Mouse (Mus musculus) Patski (cell line): ENCODE data around the gene Ticam1. TPM values are rescaled to one million over a fixed set of nuclear protein-coding genes. Genes with fewer than 3 reads are reported as not detected.

Source experiments
- ATAC-seq: fragments of 100-300 bp; one replicate; pipeline ENCODE4 v1.8.0; 2021
- CTCF ChIA-PET: fragments of 350-600 bp; sonication (Branson Sonifier 250); formaldehyde crosslinking; loops from one replicate; lab custom pipeline; 2022; ENCODE audit warnings: inconsistent platforms; lab: Charles Lee
- POLR2A ChIA-PET: fragments of 350-600 bp; sonication (Branson Sonifier 250); formaldehyde crosslinking; loops from one replicate; lab custom pipeline; 2022; ENCODE audit warnings: antibody characterized with exemption, inconsistent platforms; lab: Charles Lee
- DNase-seq: peaks from one replicate; pipeline ENCODE4 v3.0.0-alpha.2; 2011; ENCODE audit warnings: low read depth, low spot score
- H3K27me3 ChIP-seq: fragments of 371-371 bp; one replicate; pipeline ENCODE4 v1.5.1; 2021
- CTCF ChIP-seq: fragments of 100-300 bp; IDR thresholded peaks from one replicate; pipeline ENCODE4 v1.5.1; 2021
- in situ Hi-C: fragments of 300-500 bp; cut with MboI; formaldehyde crosslinking; loops from 3 replicates; pipeline ENCODE4 v1.11.1; 2018; ENCODE audit warnings: low pct_unique_long_range_greater_than_20kb, mixed read lengths
- polyA plus RNA-seq: library from polyadenylated mRNA; unstranded; gene quantifications from one replicate; pipeline ENCODE4 v1.2.3, GENCODE M21; 2021

Gene Ticam1
- 23.9 TPM for polyA plus RNA-seq

GRCm38 (mm10) chr17:56276643-56277566, at the start of gene Ticam1:
Gene Ticam1, minus strand, starts transcription at chr17:56276786.
- in situ Hi-C loops = no loop called here
- ATAC-seq (peak; percentile 92), DNase-seq (peak; percentile 94)
- ChIA-PET POLR2A (no interaction called here), CTCF (interaction anchor here (1.1 to 1.2 kb wide), 3 partner anchors 9 to 58 kb away, joined by 3 to 5 read pairs (median 4); no protein-coding TSS in a partner anchor)
- H3K27me3 ChIP-seq = no peaks in the 10 kb centered on the region
- TF ChIP-seq CTCF = no peak

- TF ChIP-seq CTCF = no peak
- ChIA-PET POLR2A (interaction anchor here (0.6 to 2.1 kb wide), 5 partner anchors 9 to 140 kb away, joined by 3 to 7 read pairs (median 3); no protein-coding TSS in a partner anchor), CTCF (interaction anchor here (0.9 to 1.3 kb wide), 4 partner anchors 14 to 227 kb away, joined by 3 read pairs; no protein-coding TSS in a partner anchor)
- DNase-seq (peak; percentile 97), ATAC-seq (peak; percentile 99)
- in situ Hi-C loops = no loop called here
- no peaks in the 10 kb centered on the region for H3K27me3 ChIP-seq
These were observed 49.0 kb upstream of the Ticam1 start, which contains the start of gene Kdm4b for GRCm38 (mm10) chr17:56325450-56326152. Gene Kdm4b, plus strand, starts transcription at chr17:56326062.

GRCm38 (mm10) chr17:56324419-56324818, 47.8 kb upstream of the Ticam1 start:
- in situ Hi-C loops = no loop called here
- no peak for TF ChIP-seq CTCF
- DNase-seq (no peak), ATAC-seq (no peak)
- H3K27me3 ChIP-seq = no peaks in the 10 kb centered on the region
- ChIA-PET CTCF (interaction anchor here (0.9 to 1.5 kb wide), 4 partner anchors 26 to 246 kb away, joined by 3 read pairs; no protein-coding TSS in a partner anchor), POLR2A (interaction anchor here (0.5 to 1.1 kb wide), 2 partner anchors 34 to 61 kb away, joined by 3 to 4 read pairs; no protein-coding TSS in a partner anchor)

- ATAC-seq (no peak), DNase-seq (no peak)
- CTCF ChIA-PET = no interaction called here
- in situ Hi-C loops = no loop called here
- TF ChIP-seq CTCF = no peak
- no peaks in the 10 kb centered on the region for H3K27me3 ChIP-seq
- POLR2A ChIA-PET = no interaction called here
These were observed 32.8 kb upstream of the Ticam1 start for GRCm38 (mm10) chr17:56309191-56309945.

GRCm38 (mm10) chr17:56308088-56308487, 31.5 kb upstream of the Ticam1 start:
- ChIA-PET POLR2A (interaction anchor here (0.7 to 0.9 kb wide), 2 partner anchors 18 to 280 kb away, joined by 3 read pairs; partner anchors contain the start of gene Kdm4b), CTCF (interaction anchor here (1.5 to 1.8 kb wide), 2 partner anchors 17 to 26 kb away, joined by 5 to 8 read pairs; no protein-coding TSS in a partner anchor)
- no peak for TF ChIP-seq CTCF
- ATAC-seq (no peak), DNase-seq (no peak)
- no peaks in the 10 kb centered on the region for H3K27me3 ChIP-seq
- in situ Hi-C loops = no loop called here

- in situ Hi-C loops = no loop called here
- DNase-seq (no peak), ATAC-seq (no peak)
- POLR2A ChIA-PET = no interaction called here
- H3K27me3 ChIP-seq = no peaks in the 10 kb centered on the region
- TF ChIP-seq CTCF = no peak
- CTCF ChIA-PET = interaction anchor here (0.8 to 1.2 kb wide), 5 partner anchors 14 to 45 kb away, joined by 3 to 4 read pairs (median 3); no protein-coding TSS in a partner anchor
These were observed 29.2 kb upstream of the Ticam1 start for GRCm38 (mm10) chr17:56305826-56306225.

GRCm38 (mm10) chr17:56305156-56305555, 28.6 kb upstream of the Ticam1 start:
- DNase-seq (no peak), ATAC-seq (no peak)
- no peaks in the 10 kb centered on the region for H3K27me3 ChIP-seq
- in situ Hi-C loops = no loop called here
- TF ChIP-seq CTCF = no peak
- POLR2A ChIA-PET = interaction anchor here (0.6 to 1.6 kb wide), 3 partner anchors 14 to 280 kb away, joined by 3 to 5 read pairs (median 3); no protein-coding TSS in a partner anchor
- CTCF ChIA-PET = interaction anchor here (0.8 to 0.9 kb wide), 2 partner anchors 15 to 42 kb away, joined by 3 read pairs; no protein-coding TSS in a partner anchor

GRCm38 (mm10) chr17:56304718-56305117, 28.1 kb upstream of the Ticam1 start:
- in situ Hi-C loops = no loop called here
- ATAC-seq = no peak

More at GRCm38 (mm10) chr17:56304718-56305117, 28.1 kb upstream of the Ticam1 start:
- TF ChIP-seq CTCF = no peak
- ChIA-PET CTCF (interaction anchor here (0.8 to 0.9 kb wide), 2 partner anchors 15 to 42 kb away, joined by 3 read pairs; no protein-coding TSS in a partner anchor), POLR2A (interaction anchor here (0.6 to 1.6 kb wide), 3 partner anchors 13 to 280 kb away, joined by 3 to 5 read pairs (median 3); no protein-coding TSS in a partner anchor)
- H3K27me3 ChIP-seq = no peaks in the 10 kb centered on the region
- no peak for DNase-seq
